Mouse (Mus musculus) lung, postnatal 0 days (tissue): ENCODE measurements around the gene Mcu. TPM values are rescaled to one million over a fixed set of nuclear protein-coding genes. Genes with fewer than 3 reads are reported as not detected.
A peak's percentile ranks its signal among the peaks of the same experiment; 100 is the strongest.

ENCODE experiments used
- ATAC-seq: fragments of 200-750 bp; cut with Nextera tagmentation; 2 replicates; pipeline ENCODE4 v1.8.0; 2017; ENCODE audit warnings: moderate library complexity
- DNase-seq: peaks from one replicate; pipeline ENCODE4 v3.0.0-alpha.2; 2016; ENCODE audit warnings: low spot score
- H3K27ac ChIP-seq: fragments of 300-500 bp; sonication (generic); 2 replicates; pipeline ENCODE4 v1.5.1; 2014; ENCODE audit warnings: antibody characterized with exemption, mild to moderate bottlenecking, low read length, mixed read lengths
- H3K27me3 ChIP-seq: fragments of 300-500 bp; sonication (generic); replicated peaks from 2 replicates; pipeline ENCODE4 v1.6.1; 2014; ENCODE audit warnings: low read length, mixed read lengths; ENCODE audit not compliant: insufficient read depth
- H3K36me3 ChIP-seq: fragments of 300-500 bp; sonication (generic); 2 replicates; pipeline ENCODE4 v1.6.1; 2014; ENCODE audit warnings: low read length, mixed read lengths; ENCODE audit not compliant: insufficient read depth
- H3K4me1 ChIP-seq: fragments of 300-500 bp; sonication (generic); 2 replicates; pipeline ENCODE4 v1.6.1; 2014; ENCODE audit warnings: antibody characterized with exemption, low read depth, low read length, mixed read lengths; ENCODE audit not compliant: insufficient read depth
- H3K4me2 ChIP-seq: fragments of 300-500 bp; sonication (generic); replicated peaks from 2 replicates; pipeline ENCODE4 v1.6.1; 2014; ENCODE audit warnings: low read depth, mild to moderate bottlenecking, low read length, moderate library complexity, mixed read lengths
- H3K4me3 ChIP-seq: fragments of 300-500 bp; sonication (generic); 2 replicates; pipeline ENCODE4 v1.5.1; 2014; ENCODE audit warnings: low read depth, low read length
- H3K9ac ChIP-seq: fragments of 300-500 bp; sonication (generic); replicated peaks from 2 replicates; pipeline ENCODE4 v1.6.1; 2014; ENCODE audit warnings: low read depth, mild to moderate bottlenecking
- H3K9me3 ChIP-seq: fragments of 300-500 bp; sonication (generic); 2 replicates; pipeline ENCODE4 v1.6.1; 2016; ENCODE audit warnings: low read length, mixed read lengths
- CTCF ChIP-seq: IDR thresholded peaks from 2 replicates; pipeline ENCODE4 v1.5.1; 2016; ENCODE audit warnings: antibody characterized with exemption, mild to moderate bottlenecking
- EP300 ChIP-seq: IDR thresholded peaks from 2 replicates; pipeline ENCODE4 v1.6.1; 2016; ENCODE audit warnings: antibody characterized with exemption, mild to moderate bottlenecking, control low read depth
- WGBS: fragments of 180-500 bp; shearing (Covaris S2); extraction: QIAGEN DNeasy Blood & Tissue Kit; methylation state at CpG from one replicate; pipeline ENCODE4 v1.1.7; 2014; 5-methylcytosine and 5-hydroxymethylcytosine counted together
- polyA plus RNA-seq: library from polyadenylated mRNA; unstranded; fragments of >200 nt; fragmentation: Nextera tagmentation; extraction: Ambion mirVana; gene quantifications from 2 replicates; pipeline ENCODE4 v1.2.1, GENCODE M21; 2015

The Mcu gene
- polyA plus RNA-seq, 1 experiment from 2014 or later: 34.5 TPM

DNA sequence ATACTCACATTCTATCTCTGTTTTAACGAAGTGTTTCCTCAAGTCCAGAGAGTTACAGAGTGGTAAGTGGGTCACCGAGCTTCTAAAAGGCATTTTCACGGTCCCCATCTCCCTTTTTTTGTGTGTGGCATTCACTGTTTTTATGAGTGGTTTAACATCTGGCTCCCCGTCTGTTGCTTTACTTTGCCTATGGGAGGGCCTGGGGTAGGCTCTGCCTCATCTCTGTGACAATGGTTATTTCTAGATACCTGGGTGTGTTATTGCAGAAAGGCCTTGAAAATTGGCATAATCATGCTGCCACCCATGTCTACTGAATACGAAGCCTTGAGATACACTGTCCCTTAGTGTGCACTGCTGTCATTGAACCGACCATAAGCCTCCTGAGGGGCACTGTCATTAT, 84.2 kb downstream of the Mcu start:
- no peak overlapping the region for H3K27ac ChIP-seq
- WGBS: 93% methylated on average over 6 of the region's 6 CpGs
- H3K4me1 ChIP-seq: no peaks in the 10 kb centered on the region
- no peak for ATAC-seq
- no peak overlapping the region for H3K4me3 ChIP-seq
- H3K36me3 ChIP-seq: no peaks in the 10 kb centered on the region
- no peak overlapping the region for H3K9ac ChIP-seq
- TF ChIP-seq CTCF (no peak), EP300 (no peak)
- H3K9me3 ChIP-seq: no peaks in the 10 kb centered on the region
- DNase-seq: no peak
- H3K27me3 ChIP-seq: no peaks in the 10 kb centered on the region
- H3K4me2 ChIP-seq: no peak overlapping the region

DNA sequence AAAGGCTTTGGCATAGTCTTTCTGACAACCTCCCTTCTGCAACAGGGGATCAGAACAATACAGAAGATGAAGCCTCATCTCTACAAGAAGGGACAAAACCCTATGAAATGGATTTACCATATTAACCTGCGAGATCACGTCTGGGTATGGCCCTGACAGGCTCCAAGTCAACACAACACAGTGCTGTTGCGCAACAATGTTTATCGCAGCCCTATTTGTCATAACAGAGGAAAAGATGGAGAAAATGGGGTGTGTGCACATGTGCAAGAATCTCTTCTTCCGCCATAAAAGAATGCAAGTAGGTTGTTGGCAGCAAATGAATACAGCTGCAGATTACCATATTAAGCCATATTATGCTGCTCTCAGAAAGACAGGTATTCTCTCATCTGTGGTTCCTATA, 88.7 kb downstream of the Mcu start:
- Histone ChIP-seq H3K4me3 (no peak overlapping the region), H3K4me1 (peaks cover 2% of the 10 kb centered on the region; the same call in 1 of the 2 replicates), H3K9ac (no peak overlapping the region), H3K36me3 (no peaks in the 10 kb centered on the region), H3K27me3 (no peaks in the 10 kb centered on the region), H3K4me2 (no peak overlapping the region), H3K27ac (no peak overlapping the region), H3K9me3 (no peaks in the 10 kb centered on the region)
- 88% methylated on average over 5 of the region's 5 CpGs for WGBS
- TF ChIP-seq EP300 (no peak), CTCF (no peak)
- DNase-seq: no peak
- no peak for ATAC-seq

DNA sequence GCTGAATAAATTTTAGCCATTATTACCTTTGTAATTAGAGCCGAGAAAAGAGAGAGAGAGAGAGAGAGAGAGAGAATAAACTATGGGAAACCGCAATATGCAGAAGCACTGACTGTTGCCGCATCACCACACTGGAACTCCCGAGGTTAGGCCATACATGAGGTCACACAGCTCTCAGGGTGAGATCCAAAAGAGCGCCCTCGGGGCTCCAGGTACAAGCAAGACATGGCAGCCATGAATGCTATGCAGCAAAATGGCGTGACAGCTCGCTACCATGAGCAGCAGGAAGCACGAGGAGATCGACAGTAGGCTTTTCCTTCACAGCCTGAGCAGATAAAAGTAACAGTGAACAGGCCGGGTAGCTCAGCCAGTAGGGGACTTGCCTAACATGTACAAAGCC, 89.2 kb downstream of the Mcu start:
- Histone ChIP-seq H3K4me2 (no peak overlapping the region), H3K36me3 (no peaks in the 10 kb centered on the region), H3K4me3 (no peak overlapping the region), H3K27ac (no peak overlapping the region), H3K9ac (no peak overlapping the region), H3K9me3 (no peaks in the 10 kb centered on the region), H3K27me3 (no peaks in the 10 kb centered on the region), H3K4me1 (peaks cover 2% of the 10 kb centered on the region; the same call in 1 of the 2 replicates)
- no peak for ATAC-seq
- WGBS: 88% methylated on average over 11 of the region's 11 CpGs
- TF ChIP-seq EP300 (no peak), CTCF (no peak)
- no peak for DNase-seq

DNA sequence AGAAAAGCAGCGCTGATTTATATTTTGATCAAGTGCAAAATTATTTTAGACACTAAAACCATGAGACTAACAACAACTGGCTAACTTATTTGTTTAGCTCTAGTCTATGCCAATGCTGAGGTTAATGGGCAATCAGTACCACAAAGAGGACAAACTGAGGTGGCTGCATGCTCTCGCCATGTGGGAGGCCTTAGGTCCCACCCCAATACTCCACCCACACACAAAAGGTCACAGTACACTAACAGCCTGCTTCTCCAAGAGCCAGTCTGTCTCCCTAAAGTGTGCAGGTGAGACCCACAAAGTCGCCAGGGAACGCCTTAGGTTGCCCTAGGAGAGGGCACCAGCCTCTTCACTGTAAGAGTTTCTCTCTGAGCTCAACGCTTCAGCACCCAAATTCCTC, 91.8 kb downstream of the Mcu start:
- Histone ChIP-seq H3K9me3 (no peaks in the 10 kb centered on the region), H3K4me2 (no peak overlapping the region), H3K27me3 (no peaks in the 10 kb centered on the region), H3K27ac (peak overlapping the region; percentile 38; the same call in 1 of the 2 replicates), H3K36me3 (no peaks in the 10 kb centered on the region), H3K4me3 (no peak overlapping the region), H3K9ac (no peak overlapping the region), H3K4me1 (peaks cover 2% of the 10 kb centered on the region; the same call in 1 of the 2 replicates)
- DNase-seq: no peak
- 72% methylated on average over 5 of the region's 5 CpGs for WGBS
- no peak for ATAC-seq
- TF ChIP-seq CTCF (no peak), EP300 (no peak)

DNA sequence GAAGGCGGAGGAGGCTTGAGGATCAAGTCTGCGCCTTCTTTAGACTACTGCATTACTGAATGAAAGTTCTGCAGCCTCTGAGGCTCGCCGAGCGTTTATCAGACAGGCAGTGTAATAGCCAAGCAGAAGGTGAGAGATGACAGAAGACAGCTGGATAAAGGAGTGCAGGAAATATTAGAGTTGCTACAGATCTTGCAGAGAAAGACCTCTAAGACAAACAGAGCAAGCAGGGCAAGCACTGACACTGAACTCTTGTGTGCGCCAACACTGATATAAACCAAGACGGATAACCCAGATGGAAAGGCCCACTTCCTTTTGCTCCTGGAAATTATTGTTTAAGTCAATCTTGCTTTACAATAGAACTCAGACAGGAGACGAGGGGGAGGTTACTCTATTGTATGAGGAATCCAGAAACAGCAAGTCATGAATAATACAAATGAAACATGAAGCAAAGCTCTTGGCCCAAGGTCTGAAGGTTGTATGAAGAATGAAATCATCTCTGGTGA, 92.6 kb downstream of the Mcu start:
- no peaks in the 10 kb centered on the region for H3K9me3 ChIP-seq
- ATAC-seq (peak; percentile 75), DNase-seq (peak; percentile 75)
- H3K4me1 ChIP-seq: peaks cover 2% of the 10 kb centered on the region; the same call in 1 of the 2 replicates
- TF ChIP-seq EP300 (peak; percentile 42; the same call in 1 of the 2 replicates), CTCF (no peak)
- H3K36me3 ChIP-seq: no peaks in the 10 kb centered on the region
- H3K9ac ChIP-seq: no peak overlapping the region
- no peak overlapping the region for H3K4me3 ChIP-seq
- H3K27me3 ChIP-seq: no peaks in the 10 kb centered on the region
- peak overlapping the region; percentile 38; the same call in 1 of the 2 replicates for H3K27ac ChIP-seq
- WGBS: 37% methylated on average over 8 of the region's 8 CpGs
- peak overlapping the region; percentile 14; the same call in 1 of the 2 replicates for H3K4me2 ChIP-seq

DNA sequence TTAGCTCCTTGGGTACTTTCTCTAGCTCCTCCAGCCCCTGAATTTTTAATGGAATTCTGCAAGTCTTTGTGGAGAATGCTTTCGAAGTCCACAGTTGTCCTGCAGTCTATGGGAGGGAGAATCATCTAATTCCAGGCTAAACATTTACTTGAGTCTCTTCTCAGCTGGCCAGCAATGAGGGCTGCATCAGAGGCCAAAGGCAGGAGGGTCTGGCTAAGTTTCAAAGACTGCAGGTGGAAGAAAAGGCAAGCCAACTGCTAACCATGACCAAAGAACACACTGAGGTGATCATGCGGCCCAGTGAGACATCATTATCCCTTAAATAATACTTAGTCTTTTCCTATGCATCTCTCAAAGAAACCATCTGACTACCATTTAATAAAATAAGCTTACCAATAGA, 95.8 kb downstream of the Mcu start:
- Histone ChIP-seq H3K9me3 (no peaks in the 10 kb centered on the region), H3K27ac (no peak overlapping the region)
- WGBS: 93% methylated on average over 2 of the region's 2 CpGs

More for the DNA sequence above, 95.8 kb downstream of the Mcu start:
- no peak overlapping the region for H3K4me3 ChIP-seq
- ATAC-seq (no peak), DNase-seq (no peak)
- H3K36me3 ChIP-seq: no peaks in the 10 kb centered on the region
- no peak overlapping the region for H3K9ac ChIP-seq
- peaks cover 2% of the 10 kb centered on the region; the same call in 1 of the 2 replicates for H3K4me1 ChIP-seq
- TF ChIP-seq CTCF: no peak
- no peak for TF ChIP-seq EP300
- no peak overlapping the region for H3K4me2 ChIP-seq
- H3K27me3 ChIP-seq: no peaks in the 10 kb centered on the region
